Mouse (Mus musculus) spleen, adult 18-20 months (tissue): ENCODE results near the gene Yif1a.

Source experiments
- DNase-seq, 2 experiments: peaks; one replicate each; pipeline ENCODE4 v3.0.0; 2022; ENCODE audit warnings: mixed read lengths in 2 of 2

Gene Yif1a

DNA sequence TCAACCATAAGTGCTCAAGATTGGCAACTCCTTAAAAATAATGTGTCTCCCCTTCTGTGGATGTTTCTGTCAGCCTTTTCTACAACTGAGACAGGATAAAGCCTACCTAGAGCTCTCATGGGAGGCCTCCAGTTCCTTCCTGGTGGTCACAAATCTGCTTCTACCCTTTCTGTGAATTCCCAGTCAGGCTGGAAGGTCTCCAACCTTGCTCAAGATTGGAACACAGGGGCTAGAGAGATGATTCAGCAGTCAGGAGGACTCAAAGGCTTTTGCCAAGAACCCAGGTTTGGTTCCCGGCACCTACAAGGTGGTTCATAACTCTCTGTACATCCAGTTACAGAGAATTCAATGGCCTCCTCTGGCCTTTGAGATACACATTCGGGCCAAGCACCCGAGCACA, 34.9 kb downstream of the Yif1a start:
- DNase-seq: no peak

DNA sequence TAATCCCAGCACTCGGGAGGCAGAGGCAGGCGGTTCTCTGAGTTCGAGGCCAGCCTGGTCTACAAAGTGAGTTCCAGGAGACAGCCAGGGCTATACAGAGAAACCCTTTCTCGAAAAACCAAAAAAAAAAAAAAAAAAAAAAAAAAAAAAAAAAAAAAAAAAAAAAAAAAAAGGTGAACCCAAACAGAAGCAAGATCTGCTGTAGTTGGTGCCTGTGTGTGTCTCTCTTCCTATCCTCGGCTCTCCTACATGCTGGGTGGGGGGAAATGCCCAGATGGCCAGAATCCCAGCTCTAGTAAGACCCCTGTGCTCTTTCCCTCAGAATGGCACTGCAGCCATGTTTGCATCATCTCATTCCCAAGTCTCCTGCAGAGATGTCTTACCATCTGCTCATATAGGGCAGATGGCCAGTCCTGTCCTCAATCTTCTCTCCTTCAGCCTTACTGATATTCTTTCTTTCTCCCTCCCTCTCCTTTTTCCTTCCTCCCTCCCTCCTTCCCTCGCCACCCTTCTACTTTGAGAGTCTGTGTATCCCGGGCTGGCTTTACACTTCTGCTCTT, 35.8 kb downstream of the Yif1a start:
- no peak for DNase-seq

DNA sequence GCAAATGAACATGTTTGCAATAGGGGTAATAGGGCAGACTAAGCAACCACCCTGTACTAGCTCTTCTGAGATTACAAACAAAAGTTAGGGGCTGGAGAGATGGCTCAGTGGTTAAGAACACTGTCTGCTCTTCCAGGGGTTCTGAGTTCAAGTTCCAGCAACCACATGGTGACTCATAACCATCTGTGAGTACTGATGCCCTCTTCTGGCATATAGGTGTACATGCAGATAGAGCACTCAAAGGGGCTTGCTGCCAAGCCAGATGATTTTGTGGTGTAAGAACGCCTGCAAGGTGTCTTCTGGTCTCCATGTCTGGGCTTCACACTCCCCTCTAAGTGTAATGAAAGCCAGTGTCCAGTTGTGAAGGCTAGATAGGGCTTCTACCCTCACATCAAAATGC, 41.4 kb downstream of the Yif1a start:
- DNase-seq: no peak

DNA sequence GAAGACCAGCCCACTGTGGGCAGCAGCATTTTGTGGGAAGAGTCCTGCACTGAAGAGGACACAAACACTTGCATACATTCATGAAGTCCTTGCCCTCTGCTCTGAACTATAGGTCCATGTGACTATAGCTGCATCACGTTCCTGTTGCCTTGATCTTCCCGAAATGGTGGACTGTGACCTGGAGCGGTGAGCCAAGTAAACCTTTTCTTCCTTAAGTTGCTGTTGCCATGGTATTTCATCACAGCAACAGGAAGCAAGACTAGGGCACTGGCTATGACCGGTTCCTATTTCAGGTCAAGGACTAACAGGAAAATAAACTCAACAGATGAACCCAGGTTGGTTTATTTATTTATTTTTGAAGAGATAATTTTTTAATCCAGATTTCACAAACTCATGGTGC, 42.9 kb downstream of the Yif1a start:
- no peak for DNase-seq

DNA sequence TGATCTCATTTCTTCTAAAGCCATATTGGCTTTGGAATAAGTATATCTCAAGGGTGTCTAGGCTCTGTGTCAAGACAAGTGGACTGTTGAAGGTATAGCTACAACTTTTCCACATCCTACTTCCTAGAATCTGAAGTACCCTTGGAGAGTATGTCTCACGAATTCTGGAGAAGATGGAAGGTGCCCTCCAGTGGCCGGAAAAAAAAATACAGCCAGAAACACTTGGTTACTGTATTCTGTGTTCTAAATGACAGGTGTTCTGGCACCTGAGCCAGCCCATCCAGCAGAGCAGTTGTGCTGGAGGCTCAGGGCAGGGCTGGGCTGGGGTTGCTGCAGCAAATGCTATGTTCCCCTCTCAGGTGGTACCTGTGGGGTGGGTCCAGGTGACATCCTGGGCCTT, 51.3 kb downstream of the Yif1a start:
- DNase-seq: peak in 1 of 2 experiments; percentile 51
